Mouse (Mus musculus): ENCODE measurements around the gene Skiv2l. TPM values are rescaled to one million over a fixed set of nuclear protein-coding genes. Genes with fewer than 3 reads are reported as not detected.
A peak's percentile ranks its signal among the peaks of the same experiment; 100 is the strongest.

Skiv2l gene
- total and polyA plus RNA-seq, 3 experiments = 34.9 to 47.0 TPM; not detected in 1

DNA sequence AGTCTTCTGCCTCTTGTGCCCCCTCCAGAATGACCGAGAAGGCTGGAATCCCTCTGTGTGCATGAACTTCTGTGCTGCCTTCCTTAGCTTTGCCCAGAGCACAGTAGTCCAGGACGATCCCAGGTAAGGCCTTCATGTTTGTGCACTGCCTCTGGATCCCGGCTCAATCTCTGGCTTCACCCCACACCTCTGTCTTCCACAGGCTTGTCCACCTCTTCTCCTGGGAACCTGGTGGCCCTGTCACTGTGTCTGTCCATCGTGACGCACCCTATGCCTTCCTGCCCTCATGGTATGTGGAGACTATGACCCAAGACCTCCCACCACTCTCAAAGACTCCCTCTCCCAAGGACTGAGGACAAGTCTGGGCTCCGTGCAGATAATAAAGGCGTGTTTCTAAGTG, 11.2 kb downstream of the Skiv2l start:
- no peak overlapping the region for H3K9ac ChIP-seq (ENCODE audit: control insufficient read depth, low read depth, low read length, poor library complexity, severe bottlenecking)
- peaks cover 7% of the 10 kb centered on the region for H3K79me2 ChIP-seq (ENCODE audit: control insufficient read depth, insufficient read depth, low read length, poor library complexity)
- no peak overlapping the region for H3K4me3 ChIP-seq (ENCODE audit: control insufficient read depth in 1 of 2, insufficient read depth in 1 of 2, low read depth in 2 of 2, low read length in 2 of 2)
- no peak for DNase-seq (ENCODE audit: low read depth, low spot score)
- peaks cover 0 to 8% of the 10 kb centered on the region in 2 experiments; a peak in 2 of 4 replicates for H3K4me1 ChIP-seq (ENCODE audit: control insufficient read depth in 1 of 2, insufficient read depth in 2 of 2, low read length in 2 of 2)
- no peak overlapping the region for H3K27ac ChIP-seq (ENCODE audit: control insufficient read depth, low read depth, low read length)
- TF ChIP-seq CHD1 (IDR thresholded peaks at IDR 0.05; ENCODE audit: low read depth, low read length) (no peak), MXI1 (IDR thresholded peaks at IDR 0.05; ENCODE audit: low read depth, low read length) (no peak), ELF1 (IDR thresholded peaks at IDR 0.05; ENCODE audit: low read depth, low read length) (no peak), ZKSCAN1 (IDR thresholded peaks at IDR 0.05; ENCODE audit: low read depth, low read length) (no peak), NELFE (IDR thresholded peaks at IDR 0.05; ENCODE audit: low read depth, low read length) (no peak), GABPA (IDR thresholded peaks at IDR 0.05; ENCODE audit: low read depth, low read length) (no peak), JUND (IDR thresholded peaks at IDR 0.05; ENCODE audit: low read depth, low read length) (no peak), RAD21 (IDR thresholded peaks at IDR 0.05; ENCODE audit: low read depth, low read length) (no peak), ZMIZ1 (IDR thresholded peaks at IDR 0.05; ENCODE audit: low read depth, low read length) (no peak), ZC3H11A (IDR thresholded peaks at IDR 0.05; ENCODE audit: low read depth, low read length) (no peak), POLR2A (IDR thresholded peaks at IDR 0.05; ENCODE audit: control insufficient read depth in 1 of 2, insufficient read depth in 1 of 2, low read depth in 1 of 2, low read length in 2 of 2, poor library complexity in 1 of 2) (no peak), MYB (IDR thresholded peaks at IDR 0.05; ENCODE audit: low read depth, low read length) (no peak), GATA1 (IDR thresholded peaks at IDR 0.05; ENCODE audit: low read depth, low read length) (no peak), MAX (IDR thresholded peaks at IDR 0.05; ENCODE audit: low read length) (no peak)
- no peaks in the 10 kb centered on the region; a peak in 2 of 4 replicates for H3K36me3 ChIP-seq (ENCODE audit: control insufficient read depth in 1 of 2, insufficient read depth in 2 of 2, low read length in 2 of 2)
- no peaks in the 10 kb centered on the region for H3K9me3 ChIP-seq (replicated peaks; ENCODE audit: insufficient read depth, low read length)
- no peaks in the 10 kb centered on the region for H3K27me3 ChIP-seq (ENCODE audit: control insufficient read depth in 1 of 2, insufficient read depth in 2 of 2, low read length in 2 of 2)

GRCm38 (mm10) chr17:34837464-34838324, 12.3 kb downstream of the Skiv2l start:
- H3K27me3 ChIP-seq (ENCODE audit: control insufficient read depth in 1 of 2, insufficient read depth in 2 of 2, low read length in 2 of 2) = no peaks in the 10 kb centered on the region
- DNase-seq (ENCODE audit: low read depth, low spot score) = no peak
- H3K36me3 ChIP-seq (ENCODE audit: control insufficient read depth in 1 of 2, insufficient read depth in 2 of 2, low read length in 2 of 2) = no peaks in the 10 kb centered on the region; a peak in 2 of 4 replicates
- peak overlapping the region; percentile 87 for H3K9ac ChIP-seq (ENCODE audit: control insufficient read depth, low read depth, low read length, poor library complexity, severe bottlenecking)
- peaks cover 7% of the 10 kb centered on the region for H3K79me2 ChIP-seq (ENCODE audit: control insufficient read depth, insufficient read depth, low read length, poor library complexity)
- H3K4me1 ChIP-seq (ENCODE audit: control insufficient read depth in 1 of 2, insufficient read depth in 2 of 2, low read length in 2 of 2) = peaks cover 0 to 8% of the 10 kb centered on the region in 2 experiments; a peak in 2 of 4 replicates
- no peaks in the 10 kb centered on the region for H3K9me3 ChIP-seq (replicated peaks; ENCODE audit: insufficient read depth, low read length)
- H3K27ac ChIP-seq (ENCODE audit: control insufficient read depth, low read depth, low read length) = peak overlapping the region; percentile 23; the same call in 1 of the 2 replicates
- no peak for TF ChIP-seq MEF2A (IDR thresholded peaks at IDR 0.05; ENCODE audit: extremely low read depth, insufficient replicate concordance, low read depth, low read length, poor library complexity, severe bottlenecking)
- TF ChIP-seq GABPA (IDR thresholded peaks at IDR 0.05; ENCODE audit: low read depth, low read length) = no peak
- no peak for TF ChIP-seq ZMIZ1 (IDR thresholded peaks at IDR 0.05; ENCODE audit: low read depth, low read length)
- no peak for TF ChIP-seq RCOR1 (IDR thresholded peaks at IDR 0.05; ENCODE audit: low read depth, low read length)
- TF ChIP-seq ETS1 (IDR thresholded peaks at IDR 0.05; ENCODE audit: low read depth, low read length) = no peak
- TF ChIP-seq ZC3H11A (IDR thresholded peaks at IDR 0.05; ENCODE audit: low read depth, low read length) = no peak
- no peak for TF ChIP-seq BHLHE40 (IDR thresholded peaks at IDR 0.05; ENCODE audit: borderline replicate concordance, low read depth, low read length)
- TF ChIP-seq MYB (IDR thresholded peaks at IDR 0.05; ENCODE audit: low read depth, low read length) = no peak
- no peak for TF ChIP-seq USF2 (IDR thresholded peaks at IDR 0.05; ENCODE audit: borderline replicate concordance in 1 of 2, insufficient read depth in 1 of 2, low read depth in 1 of 2, low read length in 2 of 2)
- H3K4me3 ChIP-seq (ENCODE audit: control insufficient read depth in 1 of 2, insufficient read depth in 1 of 2, low read depth in 2 of 2, low read length in 2 of 2) = peak overlapping the region; percentile 91 to 96
